Mouse (Mus musculus) lung, postnatal 0 days (tissue): ENCODE data around the gene Tekt4.

Source experiments
- CTCF ChIP-seq: IDR thresholded peaks from 2 replicates; pipeline ENCODE4 v1.5.1; 2016; ENCODE audit warnings: antibody characterized with exemption, mild to moderate bottlenecking
- EP300 ChIP-seq: IDR thresholded peaks from 2 replicates; pipeline ENCODE4 v1.6.1; 2016; ENCODE audit warnings: antibody characterized with exemption, mild to moderate bottlenecking, control low read depth

DNA sequence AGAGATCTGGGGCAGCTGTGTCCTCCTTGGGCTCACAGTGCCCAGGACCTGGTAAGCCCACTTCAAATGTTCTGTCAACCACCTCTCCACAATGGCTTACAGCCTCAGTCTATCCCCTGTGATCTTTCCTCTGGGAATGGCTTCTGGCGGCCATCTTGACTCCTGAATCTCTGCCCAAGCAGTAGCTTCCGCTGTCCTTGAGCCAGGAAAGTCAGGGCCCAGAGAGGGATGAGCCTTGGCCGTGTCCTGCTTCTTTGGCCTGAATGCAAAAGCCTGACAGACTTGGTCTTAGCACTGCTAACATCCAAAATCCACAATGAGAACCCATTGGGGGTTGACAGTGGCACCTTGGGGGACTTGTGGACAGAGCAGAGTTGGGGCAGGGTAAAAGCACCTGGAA is 57.5 kb downstream of the Tekt4 start:
- TF ChIP-seq CTCF (no peak), EP300 (no peak)
